21 mouse cellular contexts compared by ENCODE assay signal in genomic region chr2:26154586-26154985, GRCm38 (mm10). TPM values are rescaled to one million over a fixed set of nuclear protein-coding genes. Genes with fewer than 3 reads are reported as not detected.
DNase-seq lines count a peak whose midpoint lies in the region; ATAC-seq lines count a peak whose summit lies in the region.
"Had no signal": no experiment of that assay in that cellular context is flagged by ENCODE, and none has a peak within 500 bp of the region (broad histone marks: within the 10 kb centered on the region; RNA-seq: fewer than 3 reads in every experiment).

No protein-coding gene starts in this region.

- no peak overlapping the region for H3K27ac ChIP-seq in heart, embryonic 11.5 days (ENCODE audit: low read depth, low read length)
- H3K27ac ChIP-seq in neural tube, embryonic 15.5 days (replicated peaks): no peak overlapping the region
- H3K27ac ChIP-seq in liver, embryonic 12.5 days: peak overlapping the region; percentile 1; the same call in 1 of the 2 replicates
- H3K27ac ChIP-seq: embryonic facial prominence, embryonic 12.5 days; forebrain, embryonic 15.5 days; heart, embryonic 10.5 days; kidney, postnatal 0 days; midbrain, embryonic 12.5 days had no signal

- peaks cover 2% of the 10 kb centered on the region; the same call in 1 of the 2 replicates for H3K27me3 ChIP-seq in heart, embryonic 11.5 days (ENCODE audit: control insufficient read depth, insufficient read depth, low read length)
- no peaks in the 10 kb centered on the region for H3K27me3 ChIP-seq in neural tube, embryonic 15.5 days (replicated peaks)
- H3K27me3 ChIP-seq in liver, embryonic 12.5 days (replicated peaks): peaks cover 7% of the 10 kb centered on the region; the same call in 1 of the 2 replicates
- H3K27me3 ChIP-seq: embryonic facial prominence, embryonic 12.5 days; forebrain, embryonic 15.5 days; midbrain, embryonic 12.5 days had no signal

- WGBS in heart, embryonic 11.5 days (ENCODE audit: insufficient replicate concordance): 47% methylated on average over 5 of the region's 5 CpGs
- 73% methylated on average over 5 of the region's 5 CpGs for WGBS in neural tube, embryonic 15.5 days
- WGBS in liver, embryonic 12.5 days (ENCODE audit: insufficient replicate concordance): 25% methylated on average over 5 of the region's 5 CpGs

- H3K9me3 ChIP-seq in heart, embryonic 11.5 days (replicated peaks; ENCODE audit: control insufficient read depth, low read length): no peaks in the 10 kb centered on the region
- no peaks in the 10 kb centered on the region for H3K9me3 ChIP-seq in neural tube, embryonic 15.5 days (replicated peaks)
- H3K9me3 ChIP-seq in liver, embryonic 12.5 days (replicated peaks): no peaks in the 10 kb centered on the region
- H3K9me3 ChIP-seq: embryonic facial prominence, embryonic 12.5 days; forebrain, embryonic 15.5 days; heart, embryonic 10.5 days; midbrain, embryonic 12.5 days had no signal

- ATAC-seq in heart, embryonic 11.5 days (replicated peaks; ENCODE audit: insufficient number of reproducible peaks, low FRiP score, low TSS enrichment): no peak
- ATAC-seq in neural tube, embryonic 15.5 days (ENCODE audit: low FRiP score): 0 out of 2 replicates have a peak, but pooled peaks have one; percentile 3
- peak; percentile 79 for ATAC-seq in liver, embryonic 12.5 days
- peak; percentile 89 for ATAC-seq in megakaryocyte-erythroid progenitor cell, adult 5-6 weeks (replicated peaks; ENCODE audit: low FRiP score, low TSS enrichment, poor library complexity, severe bottlenecking)

- no peak overlapping the region for H3K4me3 ChIP-seq in heart, embryonic 11.5 days (ENCODE audit: low read depth, low read length)
- no peak overlapping the region for H3K4me3 ChIP-seq in neural tube, embryonic 15.5 days (replicated peaks)
- H3K4me3 ChIP-seq in liver, embryonic 12.5 days: no peak overlapping the region
- H3K4me3 ChIP-seq: embryonic facial prominence, embryonic 12.5 days; forebrain, embryonic 15.5 days; heart, embryonic 10.5 days; midbrain, embryonic 12.5 days had no signal

- H3K4me1 ChIP-seq in heart, embryonic 11.5 days (ENCODE audit: control insufficient read depth, insufficient read depth, low read length): no peaks in the 10 kb centered on the region
- peaks cover 36% of the 10 kb centered on the region for H3K4me1 ChIP-seq in neural tube, embryonic 15.5 days
- H3K4me1 ChIP-seq in liver, embryonic 12.5 days: peaks cover 35% of the 10 kb centered on the region
- H3K4me1 ChIP-seq: embryonic facial prominence, embryonic 12.5 days; heart, embryonic 10.5 days had no signal

- no peak overlapping the region for H3K4me2 ChIP-seq in heart, embryonic 11.5 days
- H3K4me2 ChIP-seq in neural tube, embryonic 15.5 days: no peak overlapping the region
- H3K4me2 ChIP-seq in liver, embryonic 12.5 days: no peak overlapping the region; the same call in 1 of the 2 replicates
- H3K4me2 ChIP-seq: embryonic facial prominence, embryonic 12.5 days; forebrain, embryonic 15.5 days; midbrain, embryonic 12.5 days had no signal

- no peaks in the 10 kb centered on the region for H3K36me3 ChIP-seq in heart, embryonic 11.5 days (ENCODE audit: control insufficient read depth, insufficient read depth, low read length)
- no peaks in the 10 kb centered on the region for H3K36me3 ChIP-seq in neural tube, embryonic 15.5 days
- no peaks in the 10 kb centered on the region for H3K36me3 ChIP-seq in liver, embryonic 12.5 days
- H3K36me3 ChIP-seq: embryonic facial prominence, embryonic 12.5 days; forebrain, embryonic 15.5 days; heart, embryonic 10.5 days; midbrain, embryonic 12.5 days had no signal

- DNase-seq in heart, adult 11 months: peak; percentile 79
- DNase-seq in neural tube, embryonic 10.5 days (ENCODE audit: extremely low spot score, low spot score): no peak
- no peak for DNase-seq in layer of hippocampus, postnatal 10 days (ENCODE audit: low spot score in 2 of 2)
- no peak for DNase-seq in adrenal gland, adult 18-20 months (ENCODE audit: low spot score in 2 of 2)
- DNase-seq: kidney, adult 11 months; left cerebral cortex, postnatal 4 days; lung, adult 18-20 months; right cerebral cortex, postnatal 4 days had no signal

- no peak overlapping the region for H3K9ac ChIP-seq in heart, embryonic 11.5 days (ENCODE audit: low read depth, low read length)
- no peak overlapping the region for H3K9ac ChIP-seq in neural tube, embryonic 15.5 days (replicated peaks)
- no peak overlapping the region for H3K9ac ChIP-seq in liver, embryonic 12.5 days
- H3K9ac ChIP-seq: embryonic facial prominence, embryonic 12.5 days; forebrain, embryonic 15.5 days; midbrain, embryonic 12.5 days had no signal

RNA-seq across cellular contexts. Expression of gene Nacc2, which starts 31.6 kb away (rescaled TPM):
- polyA plus RNA-seq in heart, embryonic 11.5 days (2014; fragmentation: Nextera tagmentation; extraction: Ambion mirVana): 3.4 and 7.1 TPM in 2 replicates
- polyA plus RNA-seq in neural tube, embryonic 15.5 days (2015; fragmentation: Nextera tagmentation; extraction: Ambion mirVana): 22.9 and 23.6 TPM in 2 replicates
- polyA plus RNA-seq in liver, embryonic 12.5 days (2016; fragmentation: Nextera tagmentation; extraction: Ambion mirVana): 3.0 and 3.2 TPM in 2 replicates
- total RNA-seq in megakaryocyte-erythroid progenitor cell, adult 5-6 weeks (2014; fragmentation: Nextera tagmentation): 5.2 and 8.5 TPM in 2 replicates
- 3.8 and 3.9 TPM in 2 replicates for total RNA-seq in megakaryocyte-erythroid progenitor cell, adult 5-6 weeks (2017)
- total RNA-seq in layer of hippocampus, postnatal 10 days (2021): 10 to 100 TPM; 42.8 to 46.3 TPM
- total RNA-seq in adrenal gland, adult 18-20 months (2021): 10 to 100 TPM; 41.4 to 44.0 TPM

RNA-seq across cellular contexts. Expression of gene Lhx3, which starts 53.5 kb away (rescaled TPM):
- 0.59 and 0.63 TPM in 2 replicates for polyA plus RNA-seq in heart, embryonic 11.5 days (2014; fragmentation: Nextera tagmentation; extraction: Ambion mirVana)
- polyA plus RNA-seq in neural tube, embryonic 15.5 days (2015; fragmentation: Nextera tagmentation; extraction: Ambion mirVana): 6.9 and 8.5 TPM in 2 replicates
- polyA plus RNA-seq in liver, embryonic 12.5 days (2016; fragmentation: Nextera tagmentation; extraction: Ambion mirVana): 0.22 TPM in 1 of 2 replicates, not detected in the other
- not detected in 2 replicates for total RNA-seq in megakaryocyte-erythroid progenitor cell, adult 5-6 weeks (2014; fragmentation: Nextera tagmentation)
- not detected in 2 replicates for total RNA-seq in megakaryocyte-erythroid progenitor cell, adult 5-6 weeks (2017)
- not detected for total RNA-seq in layer of hippocampus, postnatal 10 days (2021)
- 1 to 10 TPM in 1 of 2 experiments, not detected in 1; 3.2 TPM for total RNA-seq in adrenal gland, adult 18-20 months (2021)
- total RNA-seq: gastrocnemius, postnatal 4 days; heart, postnatal 10 days; left cerebral cortex, postnatal 4 days had no signal
- polyA plus RNA-seq: cortical plate, adult 2 months; kidney, postnatal 0 days; stomach, embryonic 16.5 days had no signal

Comparison
In these comparisons a context has a peak if more than half of its experiments do, and no peak if none do; other contexts are left out.
1. RNA of gene Nacc2, which starts 31.6 kb away (total RNA-seq): 42.8 to 46.3 TPM in layer of hippocampus, postnatal 10 days and 41.4 to 44.0 TPM in adrenal gland, adult 18-20 months; 3.8 to 8.5 TPM in megakaryocyte-erythroid progenitor cell, adult 5-6 weeks; every median in the first group is over 4 times any median in the second.